Mouse (Mus musculus) heart, embryonic 11.5 days (tissue): ENCODE results near the gene Kif19a. TPM values are rescaled to one million over a fixed set of nuclear protein-coding genes. Genes with fewer than 3 reads are reported as not detected.

Source experiments
- ATAC-seq: fragments of 200-750 bp; cut with Nextera tagmentation; replicated peaks from 2 replicates; pipeline ENCODE4 v1.8.0; 2017; ENCODE audit warnings: moderate library complexity; ENCODE audit not compliant: insufficient number of reproducible peaks, low FRiP score, low TSS enrichment
- H3K27ac ChIP-seq: fragments of 300-500 bp; sonication (generic); 2 replicates; pipeline ENCODE4 v1.5.1; 2014; ENCODE audit warnings: mild to moderate bottlenecking, low read depth, low read length
- H3K27me3 ChIP-seq: fragments of 300-500 bp; sonication (generic); 2 replicates; pipeline ENCODE4 v1.6.1; 2014; ENCODE audit warnings: mild to moderate bottlenecking, low read length, mixed read lengths; ENCODE audit not compliant: control insufficient read depth, insufficient read depth
- H3K36me3 ChIP-seq: fragments of 300-500 bp; sonication (generic); 2 replicates; pipeline ENCODE4 v1.6.1; 2014; ENCODE audit warnings: mild to moderate bottlenecking, low read length, moderate library complexity, mixed read lengths; ENCODE audit not compliant: control insufficient read depth, insufficient read depth
- H3K4me1 ChIP-seq: fragments of 300-500 bp; sonication (generic); 2 replicates; pipeline ENCODE4 v1.6.1; 2014; ENCODE audit warnings: low read length; ENCODE audit not compliant: control insufficient read depth, insufficient read depth
- H3K4me2 ChIP-seq: fragments of 300-500 bp; sonication (generic); 2 replicates; pipeline ENCODE4 v1.6.1; 2014; ENCODE audit warnings: mild to moderate bottlenecking, moderate library complexity
- H3K4me3 ChIP-seq: fragments of 300-500 bp; sonication (generic); 2 replicates; pipeline ENCODE4 v1.5.1; 2014; ENCODE audit warnings: low read depth, low read length
- H3K9ac ChIP-seq: fragments of 300-500 bp; sonication (generic); 2 replicates; pipeline ENCODE4 v1.6.1; 2014; ENCODE audit warnings: mild to moderate bottlenecking, low read depth, low read length, moderate library complexity
- H3K9me3 ChIP-seq: fragments of 300-500 bp; sonication (generic); replicated peaks from 2 replicates; pipeline ENCODE4 v1.6.1; 2016; ENCODE audit warnings: low read length; ENCODE audit not compliant: control insufficient read depth
- WGBS: fragments of 180-500 bp; shearing (Covaris S2); extraction: QIAGEN DNeasy Blood & Tissue Kit; methylation state at CpG from one replicate; pipeline ENCODE4 v1.1.7; 2014; ENCODE audit not compliant: insufficient replicate concordance; 5-methylcytosine and 5-hydroxymethylcytosine counted together
- polyA plus RNA-seq: library from polyadenylated mRNA; unstranded; fragments of >200 nt; fragmentation: Nextera tagmentation; extraction: Ambion mirVana; gene quantifications from 2 replicates; pipeline ENCODE4 v1.2.1, GENCODE M21; 2014

Kif19a gene
- polyA plus RNA-seq, 1 experiment from 2014 or later, result 0.13 TPM

DNA sequence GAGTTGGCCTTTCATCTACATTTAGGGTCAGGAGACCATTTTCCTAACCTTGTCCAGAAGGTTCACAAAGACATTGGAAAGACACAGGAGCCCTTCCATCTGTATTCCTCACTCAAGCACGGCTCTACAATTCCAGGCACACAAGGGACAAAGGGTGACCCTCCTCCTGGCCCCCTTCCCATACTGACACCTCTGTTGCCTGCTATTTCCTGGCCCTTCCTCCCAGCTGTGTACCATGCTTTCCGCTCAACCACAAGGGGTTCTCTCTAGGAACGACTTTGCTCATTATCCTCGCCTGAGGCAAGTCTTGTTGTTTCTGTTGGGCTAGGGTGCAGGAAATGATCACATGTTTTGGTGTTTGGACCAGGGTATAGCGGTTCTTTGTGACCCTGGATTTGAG, 36.9 kb upstream of the Kif19a start:
- no peak overlapping the region for H3K4me2 ChIP-seq
- H3K9ac ChIP-seq, result no peak overlapping the region
- no peak overlapping the region for H3K4me3 ChIP-seq
- H3K27me3 ChIP-seq, result no peaks in the 10 kb centered on the region
- H3K9me3 ChIP-seq, result no peaks in the 10 kb centered on the region
- no peaks in the 10 kb centered on the region for H3K36me3 ChIP-seq
- no peak overlapping the region for H3K27ac ChIP-seq
- WGBS, result 41% methylated on average over 5 of the region's 5 CpGs
- H3K4me1 ChIP-seq, result peaks cover 7% of the 10 kb centered on the region
- ATAC-seq, result no peak

DNA sequence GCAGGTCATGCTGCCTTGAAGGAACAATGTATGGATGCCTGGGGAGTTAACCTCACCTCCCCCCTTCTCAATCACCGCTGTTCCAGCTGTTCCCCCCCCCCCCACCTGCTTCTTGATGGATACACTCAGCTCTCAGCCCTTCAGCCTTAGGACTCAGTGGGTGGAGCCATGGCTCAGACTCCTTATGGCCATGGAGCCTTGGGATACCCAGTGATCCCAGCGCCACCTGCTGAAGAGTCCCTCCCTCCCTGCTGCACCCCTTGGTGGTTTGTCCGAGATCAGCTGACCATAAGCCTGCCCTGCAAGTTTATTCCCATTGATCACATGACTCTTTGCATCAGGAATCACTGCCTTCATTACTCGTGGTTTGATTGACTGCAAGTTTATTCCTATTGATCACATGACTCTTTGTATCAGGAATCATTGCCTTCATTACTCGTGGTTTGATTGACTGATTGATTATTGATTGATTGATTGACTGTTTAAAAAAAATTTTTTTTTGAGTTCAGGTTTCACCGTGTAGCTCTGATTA, 35.3 kb upstream of the Kif19a start:
- Histone ChIP-seq H3K4me1 (peaks cover 7% of the 10 kb centered on the region), H3K9me3 (no peaks in the 10 kb centered on the region), H3K4me3 (no peak overlapping the region), H3K27ac (no peak overlapping the region), H3K4me2 (no peak overlapping the region), H3K9ac (no peak overlapping the region), H3K36me3 (no peaks in the 10 kb centered on the region), H3K27me3 (no peaks in the 10 kb centered on the region)
- 40% methylated on average over 6 of the region's 6 CpGs for WGBS
- ATAC-seq, result no peak

GRCm38 (mm10) chr11:114731711-114732110, 33.5 kb upstream of the Kif19a start:
- Histone ChIP-seq H3K9ac (no peak overlapping the region), H3K9me3 (no peaks in the 10 kb centered on the region), H3K4me2 (no peak overlapping the region), H3K27ac (no peak overlapping the region), H3K4me3 (no peak overlapping the region), H3K4me1 (peaks cover 7% of the 10 kb centered on the region), H3K27me3 (no peaks in the 10 kb centered on the region), H3K36me3 (no peaks in the 10 kb centered on the region)
- WGBS, result 79% methylated on average over 4 of the region's 4 CpGs
- ATAC-seq, result no peak

- no peaks in the 10 kb centered on the region for H3K36me3 ChIP-seq
- H3K9ac ChIP-seq, result no peak overlapping the region
- no peak overlapping the region for H3K4me3 ChIP-seq
- H3K27ac ChIP-seq, result no peak overlapping the region
- no peaks in the 10 kb centered on the region for H3K27me3 ChIP-seq
- no peak overlapping the region for H3K4me2 ChIP-seq
- no peak for ATAC-seq
- 65% methylated on average over 22 of the region's 22 CpGs for WGBS
- no peaks in the 10 kb centered on the region for H3K9me3 ChIP-seq
- no peaks in the 10 kb centered on the region; the same call in 1 of the 2 replicates for H3K4me1 ChIP-seq
Measured at GRCm38 (mm10) chr11:114732890-114733289, 32.3 kb upstream of the Kif19a start.

- no peaks in the 10 kb centered on the region for H3K36me3 ChIP-seq
- H3K4me1 ChIP-seq, result peaks cover 4% of the 10 kb centered on the region; the same call in 1 of the 2 replicates
- no peak overlapping the region for H3K4me2 ChIP-seq
- WGBS, result 77% methylated on average over 2 of the region's 2 CpGs
- ATAC-seq, result no peak
- H3K9ac ChIP-seq, result no peak overlapping the region
- no peaks in the 10 kb centered on the region for H3K27me3 ChIP-seq
- H3K4me3 ChIP-seq, result no peak overlapping the region
- no peak overlapping the region for H3K27ac ChIP-seq
- H3K9me3 ChIP-seq, result no peaks in the 10 kb centered on the region
Measured at GRCm38 (mm10) chr11:114736111-114736510, 29.1 kb upstream of the Kif19a start.

DNA sequence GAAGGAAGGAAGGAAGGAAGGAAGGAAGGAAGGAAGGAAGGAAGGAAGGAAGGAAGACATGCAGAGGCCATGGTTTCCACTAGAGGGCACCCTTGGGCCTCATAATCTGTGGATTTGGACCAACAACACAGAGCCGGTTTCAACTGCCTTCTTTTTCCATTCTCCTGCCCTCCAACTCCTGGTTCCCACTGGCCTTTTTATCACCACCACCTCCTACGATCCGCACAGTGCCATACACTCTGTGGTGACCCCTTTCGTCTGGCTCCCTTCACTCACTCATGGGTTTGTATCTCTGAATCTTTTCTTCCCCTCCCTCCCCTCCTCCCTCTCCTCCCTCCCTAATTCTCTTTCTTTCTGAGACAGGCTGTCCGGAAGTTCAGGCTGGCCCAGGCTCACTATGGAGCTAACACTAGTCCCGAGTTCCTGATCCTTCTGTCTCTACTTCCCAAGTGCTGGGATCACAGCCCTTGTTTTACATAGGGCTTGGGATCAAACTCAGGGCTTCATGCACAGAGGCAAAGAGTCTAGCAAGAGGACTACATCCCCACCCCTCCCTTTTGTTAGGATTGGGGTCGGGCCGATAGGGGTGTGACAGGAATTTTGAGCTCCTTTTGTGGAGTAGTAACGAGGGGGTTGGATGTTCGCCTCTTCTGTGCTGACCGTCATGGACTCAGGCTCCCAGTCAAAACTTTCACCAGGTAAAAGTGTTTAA, 28.1 kb upstream of the Kif19a start:
- 37% methylated on average over 11 of the region's 11 CpGs for WGBS
- H3K4me1 ChIP-seq, result peaks cover 4% of the 10 kb centered on the region; the same call in 1 of the 2 replicates
- H3K27ac ChIP-seq, result no peak overlapping the region
- no peaks in the 10 kb centered on the region for H3K9me3 ChIP-seq
- no peaks in the 10 kb centered on the region for H3K36me3 ChIP-seq
- H3K4me3 ChIP-seq, result no peak overlapping the region
- H3K27me3 ChIP-seq, result no peaks in the 10 kb centered on the region
- H3K9ac ChIP-seq, result no peak overlapping the region
- no peak overlapping the region for H3K4me2 ChIP-seq
- ATAC-seq, result no peak

- Histone ChIP-seq H3K36me3 (no peaks in the 10 kb centered on the region), H3K9ac (no peak overlapping the region), H3K4me2 (no peak overlapping the region), H3K27me3 (peaks cover 3% of the 10 kb centered on the region), H3K9me3 (no peaks in the 10 kb centered on the region), H3K4me1 (peaks cover 4% of the 10 kb centered on the region; the same call in 1 of the 2 replicates), H3K4me3 (no peak overlapping the region), H3K27ac (no peak overlapping the region)
- 36% methylated on average over 10 of the region's 10 CpGs for WGBS
- no peak for ATAC-seq
Measured at GRCm38 (mm10) chr11:114740598-114740997, 24.6 kb upstream of the Kif19a start.

DNA sequence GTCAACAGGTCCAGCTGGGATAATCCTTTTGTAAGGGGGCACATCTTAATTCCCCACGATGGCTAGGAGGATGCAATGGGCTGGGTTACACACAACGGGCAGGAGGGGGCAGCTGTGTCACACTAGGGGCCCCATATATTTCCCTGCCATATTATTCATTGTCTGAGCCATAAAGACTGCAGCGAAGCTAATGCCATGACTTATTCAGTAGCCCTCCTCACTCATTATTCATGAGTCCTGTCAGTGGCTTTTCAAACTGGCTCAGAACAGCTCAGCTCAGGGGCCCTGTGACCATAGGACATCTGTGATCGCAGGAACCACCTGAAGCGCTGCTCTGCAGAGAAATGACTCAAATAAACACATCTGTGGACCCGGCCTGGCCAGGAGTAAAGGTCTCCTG, 23.7 kb upstream of the Kif19a start:
- no peak overlapping the region for H3K9ac ChIP-seq
- peaks cover 4% of the 10 kb centered on the region; the same call in 1 of the 2 replicates for H3K4me1 ChIP-seq
- peaks cover 3% of the 10 kb centered on the region for H3K27me3 ChIP-seq
- no peak overlapping the region for H3K4me3 ChIP-seq
- no peaks in the 10 kb centered on the region for H3K9me3 ChIP-seq
- ATAC-seq, result no peak
- no peak overlapping the region for H3K27ac ChIP-seq
- WGBS, result 63% methylated on average over 6 of the region's 6 CpGs
- H3K4me2 ChIP-seq, result no peak overlapping the region
- no peaks in the 10 kb centered on the region for H3K36me3 ChIP-seq

DNA sequence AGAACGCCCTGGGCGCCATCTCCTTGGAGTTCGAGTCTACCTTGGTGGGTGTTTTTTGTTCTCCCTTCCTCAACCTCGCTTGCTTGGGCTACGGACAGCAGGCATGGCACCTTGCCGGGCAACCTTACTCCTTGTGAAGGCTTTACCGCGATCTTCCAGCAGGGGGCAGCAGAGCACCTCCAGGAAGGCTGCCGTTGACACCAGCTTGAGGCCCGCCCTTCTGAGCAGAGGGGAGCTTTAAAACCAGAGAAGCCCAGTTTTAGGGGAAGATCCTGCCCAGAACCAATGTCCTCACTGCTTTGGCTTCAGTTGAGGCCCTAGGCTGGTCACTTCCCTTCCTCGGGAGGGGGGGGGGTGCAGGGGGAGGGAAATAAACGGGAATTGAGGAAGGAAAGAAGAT, 20.1 kb upstream of the Kif19a start:
- no peak overlapping the region for H3K9ac ChIP-seq
- WGBS, result 1% methylated on average over 12 of the region's 12 CpGs
- H3K36me3 ChIP-seq, result no peaks in the 10 kb centered on the region
- H3K4me2 ChIP-seq, result peak overlapping the region; percentile 46
- H3K4me1 ChIP-seq, result peaks cover 4% of the 10 kb centered on the region; the same call in 1 of the 2 replicates
- H3K27me3 ChIP-seq, result peaks cover 3% of the 10 kb centered on the region
- ATAC-seq, result no peak
- no peak overlapping the region for H3K4me3 ChIP-seq
- no peak overlapping the region for H3K27ac ChIP-seq
- H3K9me3 ChIP-seq, result no peaks in the 10 kb centered on the region
